Mouse (Mus musculus) forebrain, embryonic 16.5 days (tissue): ENCODE results near the gene Fam178b. TPM values are rescaled to one million over a fixed set of nuclear protein-coding genes. Genes with fewer than 3 reads are reported as not detected.
"Not testable (repeated sequence)": the region's sequence is repeated elsewhere in the genome, so short reads cannot be mapped to it uniquely, and the experiment has no call there.

Source experiments
- ATAC-seq: fragments of 200-750 bp; cut with Nextera tagmentation; 2 replicates; pipeline ENCODE4 v1.8.0; 2017; ENCODE audit warnings: mild to moderate bottlenecking, moderate library complexity
- H3K27ac ChIP-seq: fragments of 300-500 bp; sonication (generic); 2 replicates; pipeline ENCODE4 v1.5.1; 2014; ENCODE audit warnings: low read length, control low read depth
- H3K27me3 ChIP-seq: fragments of 300-500 bp; sonication (generic); replicated peaks from 2 replicates; pipeline ENCODE4 v1.6.1; 2014; ENCODE audit warnings: low read length; ENCODE audit not compliant: control insufficient read depth, insufficient read depth
- H3K36me3 ChIP-seq: fragments of 300-500 bp; sonication (generic); 2 replicates; pipeline ENCODE4 v1.6.1; 2014; ENCODE audit not compliant: control insufficient read depth, insufficient read depth
- H3K4me1 ChIP-seq: fragments of 300-500 bp; sonication (generic); replicated peaks from 2 replicates; pipeline ENCODE4 v1.6.1; 2014; ENCODE audit warnings: low read length; ENCODE audit not compliant: control insufficient read depth, insufficient read depth
- H3K4me2 ChIP-seq: fragments of 300-500 bp; sonication (generic); 2 replicates; pipeline ENCODE4 v1.6.1; 2014; ENCODE audit warnings: mild to moderate bottlenecking, low read length, control low read depth
- H3K4me3 ChIP-seq: fragments of 300-500 bp; sonication (generic); replicated peaks from 2 replicates; pipeline ENCODE4 v1.5.1; 2014; ENCODE audit warnings: mild to moderate bottlenecking, low read length, control low read depth
- H3K9ac ChIP-seq: fragments of 300-500 bp; sonication (generic); replicated peaks from 2 replicates; pipeline ENCODE4 v1.6.1; 2014; ENCODE audit warnings: low read depth, low read length, control low read depth
- H3K9me3 ChIP-seq: fragments of 300-500 bp; sonication (generic); 2 replicates; pipeline ENCODE4 v1.6.1; 2016; ENCODE audit warnings: low read length; ENCODE audit not compliant: control insufficient read depth
- WGBS: fragments of 180-500 bp; shearing (Covaris S2); extraction: QIAGEN DNeasy Blood & Tissue Kit; methylation state at CpG from one replicate; pipeline ENCODE4 v1.1.7; 2014; 5-methylcytosine and 5-hydroxymethylcytosine counted together
- polyA plus RNA-seq: library from polyadenylated mRNA; unstranded; fragments of >200 nt; fragmentation: Nextera tagmentation; extraction: Ambion mirVana; gene quantifications from 2 replicates; pipeline ENCODE4 v1.2.1, GENCODE M21; 2015

The Fam178b gene
- polyA plus RNA-seq, 1 experiment from 2014 or later = not detected

GRCm38 (mm10) chr1:36680893-36681292, 2.1 kb downstream of the Fam178b start:
- Histone ChIP-seq H3K36me3 (no peaks in the 10 kb centered on the region), H3K4me1 (no peaks in the 10 kb centered on the region), H3K4me3 (no peak overlapping the region), H3K9me3 (no peaks in the 10 kb centered on the region), H3K27me3 (no peaks in the 10 kb centered on the region), H3K27ac (no peak overlapping the region), H3K4me2 (no peak overlapping the region), H3K9ac (no peak overlapping the region)
- ATAC-seq = no peak
- 34% methylated on average over 7 of the region's 7 CpGs for WGBS

- no peaks in the 10 kb centered on the region for H3K27me3 ChIP-seq
- no peaks in the 10 kb centered on the region for H3K4me1 ChIP-seq
- H3K9ac ChIP-seq = no peak overlapping the region
- ATAC-seq = no peak
- no peaks in the 10 kb centered on the region for H3K9me3 ChIP-seq
- H3K36me3 ChIP-seq = no peaks in the 10 kb centered on the region
- no peak overlapping the region for H3K27ac ChIP-seq
- H3K4me2 ChIP-seq = no peak overlapping the region
- 77% methylated on average over 3 of the region's 3 CpGs for WGBS
- H3K4me3 ChIP-seq = no peak overlapping the region
Measured at GRCm38 (mm10) chr1:36674936-36675335, 8.0 kb downstream of the Fam178b start.

GRCm38 (mm10) chr1:36672648-36673350, 10.2 kb downstream of the Fam178b start:
- WGBS = 49% methylated on average over 16 of the region's 16 CpGs
- Histone ChIP-seq H3K27me3 (no peaks in the 10 kb centered on the region), H3K36me3 (no peaks in the 10 kb centered on the region), H3K27ac (no peak overlapping the region), H3K4me3 (no peak overlapping the region), H3K4me1 (no peaks in the 10 kb centered on the region), H3K9ac (no peak overlapping the region), H3K4me2 (no peak overlapping the region), H3K9me3 (no peaks in the 10 kb centered on the region)
- no peak for ATAC-seq

- Histone ChIP-seq H3K27ac (no peak overlapping the region), H3K4me3 (no peak overlapping the region), H3K27me3 (no peaks in the 10 kb centered on the region), H3K4me1 (no peaks in the 10 kb centered on the region), H3K4me2 (no peak overlapping the region), H3K9me3 (no peaks in the 10 kb centered on the region), H3K36me3 (no peaks in the 10 kb centered on the region), H3K9ac (no peak overlapping the region)
- no peak for ATAC-seq
- WGBS = 91% methylated on average over 10 of the region's 10 CpGs
Measured at GRCm38 (mm10) chr1:36671260-36671659, 11.7 kb downstream of the Fam178b start.

GRCm38 (mm10) chr1:36670256-36670655, 12.7 kb downstream of the Fam178b start:
- WGBS = 68% methylated on average over 4 of the region's 4 CpGs
- Histone ChIP-seq H3K27me3 (no peaks in the 10 kb centered on the region), H3K4me3 (no peak overlapping the region), H3K4me2 (no peak overlapping the region), H3K4me1 (no peaks in the 10 kb centered on the region), H3K9ac (no peak overlapping the region), H3K36me3 (no peaks in the 10 kb centered on the region), H3K9me3 (no peaks in the 10 kb centered on the region), H3K27ac (no peak overlapping the region)
- ATAC-seq = no peak

GRCm38 (mm10) chr1:36668007-36668406, 15.0 kb downstream of the Fam178b start:
- H3K4me1 ChIP-seq, ATAC-seq, H3K36me3 ChIP-seq, H3K9ac ChIP-seq, H3K4me2 ChIP-seq, H3K9me3 ChIP-seq, H3K4me3 ChIP-seq, H3K27me3 ChIP-seq, H3K27ac ChIP-seq: not testable (repeated sequence)
- WGBS = 64% methylated on average over 2 of the region's 4 CpGs

GRCm38 (mm10) chr1:36665934-36666333, 17.0 kb downstream of the Fam178b start:
- no peak for ATAC-seq
- Histone ChIP-seq H3K4me1 (no peaks in the 10 kb centered on the region), H3K27me3 (no peaks in the 10 kb centered on the region), H3K4me3 (no peak overlapping the region), H3K4me2 (no peak overlapping the region), H3K27ac (no peak overlapping the region), H3K9ac (no peak overlapping the region), H3K36me3 (no peaks in the 10 kb centered on the region), H3K9me3 (no peaks in the 10 kb centered on the region)
- 71% methylated on average over 4 of the region's 4 CpGs for WGBS

- no peak overlapping the region for H3K4me2 ChIP-seq
- no peak overlapping the region for H3K4me3 ChIP-seq
- no peak for ATAC-seq
- H3K27ac ChIP-seq = no peak overlapping the region
- H3K9ac ChIP-seq = no peak overlapping the region
- no peaks in the 10 kb centered on the region for H3K27me3 ChIP-seq
- H3K9me3 ChIP-seq = no peaks in the 10 kb centered on the region
- H3K4me1 ChIP-seq = no peaks in the 10 kb centered on the region
- WGBS = 79% methylated on average over 11 of the region's 11 CpGs
- no peaks in the 10 kb centered on the region for H3K36me3 ChIP-seq
Measured at GRCm38 (mm10) chr1:36665165-36665723, 17.7 kb downstream of the Fam178b start.

GRCm38 (mm10) chr1:36664457-36664856, 18.5 kb downstream of the Fam178b start:
- Histone ChIP-seq H3K4me1 (no peaks in the 10 kb centered on the region), H3K36me3 (no peaks in the 10 kb centered on the region), H3K9me3 (no peaks in the 10 kb centered on the region), H3K27ac (no peak overlapping the region), H3K9ac (no peak overlapping the region), H3K4me2 (no peak overlapping the region), H3K4me3 (no peak overlapping the region), H3K27me3 (no peaks in the 10 kb centered on the region)
- WGBS = 81% methylated on average over 4 of the region's 4 CpGs
- no peak for ATAC-seq
